Mouse (Mus musculus) brain, adult 2 months (tissue): ENCODE data around the gene Nek1.

ENCODE experiments used
- DNase-seq: peaks from one replicate; pipeline ENCODE4 v3.0.0; 2011; ENCODE audit warnings: low read depth, low spot score

The Nek1 gene

GRCm38 (mm10) chr8:61156406-61156805, 163.4 kb downstream of the Nek1 start:
- DNase-seq: peak; percentile 13

- DNase-seq: no peak
These were observed 165.5 kb downstream of the Nek1 start for GRCm38 (mm10) chr8:61158540-61158939.

GRCm38 (mm10) chr8:61161461-61162185, 168.6 kb downstream of the Nek1 start:
- no peak for DNase-seq

DNA sequence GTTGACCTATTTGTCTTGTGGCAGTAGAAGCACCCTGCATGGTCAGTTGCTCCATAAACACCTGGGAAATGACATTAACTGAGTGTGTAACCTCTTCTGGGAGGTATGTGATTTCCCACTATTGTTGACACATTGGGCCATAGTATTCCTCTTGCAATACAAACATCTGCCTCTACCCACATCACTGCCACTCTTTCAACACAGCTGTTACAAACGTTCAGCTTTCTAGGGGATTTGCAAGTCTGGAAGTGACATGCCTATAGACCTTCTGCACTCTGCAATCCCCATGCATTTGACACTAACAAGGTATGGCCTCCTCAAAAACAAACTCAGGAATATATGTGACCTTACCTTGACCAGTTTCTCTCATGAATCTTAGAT, 169.2 kb downstream of the Nek1 start:
- DNase-seq: no peak

DNA sequence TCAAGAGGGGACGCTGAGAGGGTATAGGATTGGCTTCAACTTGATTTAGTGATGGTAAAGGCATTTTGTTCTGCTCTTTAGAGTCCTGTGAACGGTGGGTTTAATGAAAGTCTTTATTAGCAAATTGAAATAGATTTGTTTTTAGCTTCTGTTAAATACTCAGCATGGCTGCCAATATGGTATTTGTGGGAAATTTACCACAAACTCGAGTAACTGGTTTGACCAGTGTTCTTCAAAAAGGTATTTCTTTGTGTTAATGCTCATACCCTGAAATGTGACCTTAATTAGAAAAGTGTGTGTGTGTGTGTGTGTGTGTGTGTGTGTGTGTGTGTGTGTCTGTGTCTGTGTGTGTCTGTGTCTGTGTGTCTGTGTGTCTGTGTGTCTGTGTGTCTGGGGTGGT, 178.6 kb downstream of the Nek1 start:
- DNase-seq: no peak

- DNase-seq: no peak
These were observed 181.0 kb downstream of the Nek1 start for GRCm38 (mm10) chr8:61173921-61174492.

- DNase-seq: no peak
These were observed 182.9 kb downstream of the Nek1 start for GRCm38 (mm10) chr8:61175876-61176275.

- DNase-seq: no peak
These were observed 184.9 kb downstream of the Nek1 start for GRCm38 (mm10) chr8:61177680-61178593.

- DNase-seq: peak; percentile 6
These were observed 185.7 kb downstream of the Nek1 start for GRCm38 (mm10) chr8:61178594-61179140.
